ENCODE assay signal across 18 mouse cellular contexts in the genomic region with DNA sequence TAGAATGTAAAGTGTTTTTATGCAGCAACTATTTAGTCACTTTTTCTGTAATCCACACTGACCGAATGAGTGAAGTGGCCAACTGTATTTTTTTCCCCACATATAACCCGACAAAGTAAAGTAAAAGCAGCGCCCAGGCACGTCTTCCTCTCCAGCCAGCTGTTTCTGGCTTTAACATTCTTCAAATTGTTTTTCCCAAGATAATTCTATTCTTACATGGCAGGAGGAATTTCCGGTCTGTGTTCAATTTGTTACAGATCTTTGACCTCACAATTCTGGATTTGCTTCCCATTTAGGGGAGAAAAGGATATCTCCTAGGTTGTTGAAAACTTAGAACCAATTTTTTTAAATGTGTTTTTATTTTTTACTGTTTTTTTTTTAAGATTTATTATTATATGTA. TPM values are rescaled to one million over a fixed set of nuclear protein-coding genes. Genes with fewer than 3 reads are reported as not detected.
DNase-seq lines count a peak whose midpoint lies in the region; ATAC-seq and TF ChIP-seq lines count a peak whose summit lies in the region.
"Had no signal": no experiment of that assay in that cellular context is flagged by ENCODE, and none has a peak within 500 bp of the region (broad histone marks: within the 10 kb centered on the region; RNA-seq: fewer than 3 reads in every experiment).

No protein-coding gene starts in this region.

- H3K4me3 ChIP-seq in heart, adult 2 months = no peak overlapping the region
- H3K4me3 ChIP-seq in kidney, postnatal 0 days (replicated peaks; ENCODE audit: low read depth, low read length) = no peak overlapping the region
- no peak overlapping the region for H3K4me3 ChIP-seq in embryonic facial prominence, embryonic 15.5 days (replicated peaks)
- H3K4me3 ChIP-seq in midbrain, postnatal 0 days (ENCODE audit: low read depth, low read length) = no peak overlapping the region
- H3K4me3 ChIP-seq: intestine, embryonic 15.5 days; left cerebral cortex, adult 2 months; limb, embryonic 13.5 days; midbrain, embryonic 15.5 days had no signal

- peaks cover 11% of the 10 kb centered on the region for H3K36me3 ChIP-seq in heart, adult 2 months (ENCODE audit: control insufficient read depth, insufficient read depth, low read length)
- H3K36me3 ChIP-seq in kidney, postnatal 0 days (ENCODE audit: insufficient read depth, low read length) = no peaks in the 10 kb centered on the region
- H3K36me3 ChIP-seq in embryonic facial prominence, embryonic 15.5 days = peaks cover 11% of the 10 kb centered on the region; the same call in 1 of the 2 replicates
- H3K36me3 ChIP-seq in midbrain, postnatal 0 days (ENCODE audit: insufficient read depth, low read length) = no peaks in the 10 kb centered on the region
- H3K36me3 ChIP-seq: intestine, embryonic 15.5 days; midbrain, embryonic 15.5 days had no signal

- H3K4me1 ChIP-seq in heart, adult 2 months (ENCODE audit: control insufficient read depth, insufficient read depth, low read length) = peaks cover 13% of the 10 kb centered on the region
- H3K4me1 ChIP-seq in kidney, postnatal 0 days (replicated peaks; ENCODE audit: insufficient read depth, low read length) = no peaks in the 10 kb centered on the region
- H3K4me1 ChIP-seq in embryonic facial prominence, embryonic 15.5 days = no peaks in the 10 kb centered on the region
- no peaks in the 10 kb centered on the region for H3K4me1 ChIP-seq in midbrain, postnatal 0 days (ENCODE audit: insufficient read depth, low read length)
- H3K4me1 ChIP-seq: intestine, embryonic 15.5 days; midbrain, embryonic 15.5 days had no signal

- DNase-seq in heart, adult 2 months = peak in 1 of 2 experiments; percentile 21
- DNase-seq in heart, postnatal 36 days = no peak
- peak; percentile 65 for DNase-seq in kidney, postnatal 0 days (ENCODE audit: low spot score)
- no peak for DNase-seq in kidney, adult 18-20 months
- peak; percentile 57 for DNase-seq in kidney, postnatal 14 days
- no peak for DNase-seq in midbrain, postnatal 0 days (ENCODE audit: low spot score)
- DNase-seq: cerebellum, adult 11-12 months; cerebellum, postnatal 36 days; forebrain, postnatal 0 days; gastrocnemius, postnatal 14 days; lung, adult 18-20 months; right cerebral cortex, postnatal 14 days; thymus, adult 2 months had no signal

- peak; percentile 72; the same call in 1 of the 2 replicates for TF ChIP-seq EP300 in heart, adult 2 months (IDR thresholded peaks at IDR 0.05; ENCODE audit: insufficient read depth, low read depth, low read length)

- no peak for TF ChIP-seq CTCF in heart, adult 2 months (IDR thresholded peaks at IDR 0.05)
- TF ChIP-seq CTCF in kidney, postnatal 0 days (IDR thresholded peaks at IDR 0.05; ENCODE audit: low read depth) = no peak
- TF ChIP-seq CTCF in midbrain, postnatal 0 days (IDR thresholded peaks at IDR 0.05) = no peak

- H3K27me3 ChIP-seq in heart, adult 2 months (ENCODE audit: control insufficient read depth, insufficient read depth, low read length) = no peaks in the 10 kb centered on the region
- no peaks in the 10 kb centered on the region for H3K27me3 ChIP-seq in kidney, postnatal 0 days (ENCODE audit: insufficient read depth, low read length)
- no peaks in the 10 kb centered on the region for H3K27me3 ChIP-seq in embryonic facial prominence, embryonic 15.5 days
- H3K27me3 ChIP-seq in midbrain, postnatal 0 days (ENCODE audit: insufficient read depth, low read length) = no peaks in the 10 kb centered on the region
- H3K27me3 ChIP-seq: intestine, embryonic 15.5 days; limb, embryonic 13.5 days; midbrain, embryonic 15.5 days had no signal

- ATAC-seq in kidney, postnatal 0 days (replicated peaks; ENCODE audit: low FRiP score, low read depth) = no peak
- ATAC-seq in embryonic facial prominence, embryonic 15.5 days (ENCODE audit: insufficient number of reproducible peaks, low FRiP score, low TSS enrichment, low read depth) = no peak
- ATAC-seq in midbrain, postnatal 0 days (ENCODE audit: low FRiP score) = no peak
- ATAC-seq: forebrain, postnatal 0 days; intestine, embryonic 15.5 days; midbrain, embryonic 15.5 days had no signal

- intact Hi-C loops in heart, adult 2 months (cut with DNase I) = no loop called here
- intact Hi-C loops in heart, postnatal 36 days (cut with DNase I) = no loop called here

- no peaks in the 10 kb centered on the region for H3K9me3 ChIP-seq in kidney, postnatal 0 days (replicated peaks; ENCODE audit: low read length)
- H3K9me3 ChIP-seq in embryonic facial prominence, embryonic 15.5 days (replicated peaks) = no peaks in the 10 kb centered on the region
- H3K9me3 ChIP-seq in midbrain, postnatal 0 days (ENCODE audit: low read length) = no peaks in the 10 kb centered on the region
- H3K9me3 ChIP-seq: intestine, embryonic 15.5 days; midbrain, embryonic 15.5 days had no signal

- no peak for TF ChIP-seq POLR2A in heart, adult 2 months (IDR thresholded peaks at IDR 0.05; ENCODE audit: insufficient read depth, low read depth, low read length)

- 13% methylated on average over 5 of the region's 5 CpGs for WGBS in heart, adult 2 months
- WGBS in kidney, postnatal 0 days = 50% methylated on average over 5 of the region's 5 CpGs
- 22% methylated on average over 5 of the region's 5 CpGs for WGBS in embryonic facial prominence, embryonic 15.5 days
- 83% methylated on average over 5 of the region's 5 CpGs for WGBS in midbrain, postnatal 0 days

- no peaks in the 10 kb centered on the region for H3K79me2 ChIP-seq in heart, adult 2 months (replicated peaks; ENCODE audit: control insufficient read depth, insufficient read depth, low read length)

- H3K9ac ChIP-seq in heart, adult 2 months (ENCODE audit: low read depth, low read length) = no peak overlapping the region
- no peak overlapping the region for H3K9ac ChIP-seq in kidney, postnatal 0 days (ENCODE audit: low read depth, low read length)
- H3K9ac ChIP-seq in embryonic facial prominence, embryonic 15.5 days = no peak overlapping the region
- H3K9ac ChIP-seq in midbrain, postnatal 0 days (replicated peaks; ENCODE audit: low read length, poor library complexity, severe bottlenecking) = no peak overlapping the region
- H3K9ac ChIP-seq: forebrain, postnatal 0 days; intestine, embryonic 15.5 days; limb, embryonic 13.5 days; midbrain, embryonic 15.5 days had no signal

- no peak overlapping the region for H3K4me2 ChIP-seq in kidney, postnatal 0 days (ENCODE audit: low read length)
- no peak overlapping the region for H3K4me2 ChIP-seq in embryonic facial prominence, embryonic 15.5 days (replicated peaks)
- no peak overlapping the region for H3K4me2 ChIP-seq in midbrain, postnatal 0 days (ENCODE audit: low read depth, low read length, poor library complexity, severe bottlenecking)
- H3K4me2 ChIP-seq: intestine, embryonic 15.5 days; limb, embryonic 13.5 days; midbrain, embryonic 15.5 days had no signal

- H3K27ac ChIP-seq in heart, adult 2 months = peak overlapping the region; percentile 86
- H3K27ac ChIP-seq in kidney, postnatal 0 days = peak overlapping the region; percentile 31; the same call in 1 of the 2 replicates
- 0 out of 2 replicates have a peak overlapping the region, but pooled peaks have one; percentile 34 for H3K27ac ChIP-seq in embryonic facial prominence, embryonic 15.5 days (replicated peaks)
- H3K27ac ChIP-seq in midbrain, postnatal 0 days (ENCODE audit: low read depth, low read length) = no peak overlapping the region
- H3K27ac ChIP-seq: intestine, embryonic 15.5 days; left cerebral cortex, adult 2 months; midbrain, embryonic 15.5 days had no signal

RNA-seq across cellular contexts. Expression of a gene that starts 17.3 kb away (rescaled TPM):
- 1 to 10 TPM; 2.6 to 3.1 TPM for total RNA-seq in heart, adult 2 months (2021)
- 3.4 and 5.5 TPM in 2 replicates for polyA plus RNA-seq in heart, adult 2 months (2012; rRNA removed)
- 1 to 10 TPM; 3.3 to 3.4 TPM for total RNA-seq in heart, postnatal 36 days (2021)
- 12.9 and 14.3 TPM in 2 replicates for polyA plus RNA-seq in kidney, postnatal 0 days (2015; fragmentation: Nextera tagmentation; extraction: Ambion mirVana)
- 17.1 and 23.5 TPM in 2 replicates for polyA plus RNA-seq in embryonic facial prominence, embryonic 15.5 days (2015; fragmentation: Nextera tagmentation; extraction: Ambion mirVana)
- total RNA-seq in midbrain, postnatal 0 days (2014; rRNA removed) = 3.2 and 27.2 TPM in 2 replicates
- polyA plus RNA-seq in midbrain, postnatal 0 days (2015; fragmentation: Nextera tagmentation; extraction: Ambion mirVana) = 1.9 and 2.6 TPM in 2 replicates

RNA-seq across cellular contexts. Expression of a gene that starts 17.5 kb away (rescaled TPM):
- 10 to 100 TPM; 18.5 to 18.7 TPM for total RNA-seq in heart, adult 2 months (2021)
- 14.8 and 17.7 TPM in 2 replicates for polyA plus RNA-seq in heart, adult 2 months (2012; rRNA removed)
- 10 to 100 TPM; 18.2 to 20.7 TPM for total RNA-seq in heart, postnatal 36 days (2021)
- polyA plus RNA-seq in kidney, postnatal 0 days (2015; fragmentation: Nextera tagmentation; extraction: Ambion mirVana) = 51.3 and 52.2 TPM in 2 replicates
- 24.6 and 25.2 TPM in 2 replicates for polyA plus RNA-seq in embryonic facial prominence, embryonic 15.5 days (2015; fragmentation: Nextera tagmentation; extraction: Ambion mirVana)
- total RNA-seq in midbrain, postnatal 0 days (2014; rRNA removed) = 9.6 and 13.4 TPM in 2 replicates
- 9.2 and 9.8 TPM in 2 replicates for polyA plus RNA-seq in midbrain, postnatal 0 days (2015; fragmentation: Nextera tagmentation; extraction: Ambion mirVana)

RNA-seq across cellular contexts. Expression of a gene that starts 22.5 kb away (rescaled TPM):
- total RNA-seq in heart, adult 2 months (2021) = 10 to 100 TPM; 12.3 to 15.0 TPM
- 7.2 and 7.3 TPM in 2 replicates for polyA plus RNA-seq in heart, adult 2 months (2012; rRNA removed)
- total RNA-seq in heart, postnatal 36 days (2021) = 10 to 100 TPM; 13.5 to 15.3 TPM
- polyA plus RNA-seq in kidney, postnatal 0 days (2015; fragmentation: Nextera tagmentation; extraction: Ambion mirVana) = 8.1 and 8.7 TPM in 2 replicates
- 12.6 and 12.7 TPM in 2 replicates for polyA plus RNA-seq in embryonic facial prominence, embryonic 15.5 days (2015; fragmentation: Nextera tagmentation; extraction: Ambion mirVana)
- total RNA-seq in midbrain, postnatal 0 days (2014; rRNA removed) = 45.2 and 53.1 TPM in 2 replicates
- 8.9 and 10.6 TPM in 2 replicates for polyA plus RNA-seq in midbrain, postnatal 0 days (2015; fragmentation: Nextera tagmentation; extraction: Ambion mirVana)

RNA-seq across cellular contexts. Expression of a gene that starts 47.2 kb away (rescaled TPM):
- total RNA-seq in heart, adult 2 months (2021) = 10 to 100 TPM; 64.8 to 82.1 TPM
- polyA plus RNA-seq in heart, adult 2 months (2012; rRNA removed) = 55.9 and 62.6 TPM in 2 replicates
- total RNA-seq in heart, postnatal 36 days (2021) = 10 to 100 TPM; 85.6 to 94.0 TPM
- 11.4 and 12.2 TPM in 2 replicates for polyA plus RNA-seq in kidney, postnatal 0 days (2015; fragmentation: Nextera tagmentation; extraction: Ambion mirVana)
- 18.6 and 21.4 TPM in 2 replicates for polyA plus RNA-seq in embryonic facial prominence, embryonic 15.5 days (2015; fragmentation: Nextera tagmentation; extraction: Ambion mirVana)
- 69.8 and 75.4 TPM in 2 replicates for total RNA-seq in midbrain, postnatal 0 days (2014; rRNA removed)
- polyA plus RNA-seq in midbrain, postnatal 0 days (2015; fragmentation: Nextera tagmentation; extraction: Ambion mirVana) = 17.8 and 21.1 TPM in 2 replicates

Comparison
In these comparisons a context has a peak if more than half of its experiments do, and no peak if none do; other contexts are left out.
1. DNase-seq: peak in kidney, postnatal 0 days (single experiment) and kidney, postnatal 14 days (single experiment); none in heart, postnatal 36 days (0 of 2), kidney, adult 18-20 months (single experiment) and midbrain, postnatal 0 days (single experiment).